Mouse (Mus musculus): ENCODE results near the gene Ptprf.

Gene Ptprf

GRCm38 (mm10) chr4:118291231-118291630 lies at the start of gene Ptprf:
Gene Ptprf (minus strand): TSS chr4:118291405.
- DNase-seq: peak; percentile 83

GRCm38 (mm10) chr4:118336658-118337057 lies 45.5 kb upstream of the Ptprf start:
- DNase-seq: peak; percentile 76

GRCm38 (mm10) chr4:118335991-118336390 lies 44.8 kb upstream of the Ptprf start:
- DNase-seq: no peak

GRCm38 (mm10) chr4:118331777-118332176 lies 40.6 kb upstream of the Ptprf start:
- peak; percentile 47 for DNase-seq

- DNase-seq: no peak
Observed at GRCm38 (mm10) chr4:118326476-118326875, 35.3 kb upstream of the Ptprf start.

GRCm38 (mm10) chr4:118320636-118321035 lies 29.4 kb upstream of the Ptprf start:
- no peak for DNase-seq

GRCm38 (mm10) chr4:118319706-118320344 lies 28.6 kb upstream of the Ptprf start:
- no peak for DNase-seq

- DNase-seq: no peak
Observed at GRCm38 (mm10) chr4:118316662-118317061, 25.5 kb upstream of the Ptprf start.

- no peak for DNase-seq
Observed at GRCm38 (mm10) chr4:118315286-118315685, 24.1 kb upstream of the Ptprf start.

GRCm38 (mm10) chr4:118310461-118310860 lies 19.3 kb upstream of the Ptprf start:
- no peak for DNase-seq

- DNase-seq: no peak
Observed at GRCm38 (mm10) chr4:118307533-118308263, 16.5 kb upstream of the Ptprf start.

GRCm38 (mm10) chr4:118306113-118306696 lies 15.0 kb upstream of the Ptprf start:
- DNase-seq: no peak

GRCm38 (mm10) chr4:118304984-118305383 lies 13.8 kb upstream of the Ptprf start:
- DNase-seq: no peak

GRCm38 (mm10) chr4:118297844-118298243 lies 6.6 kb upstream of the Ptprf start:
- no peak for DNase-seq

GRCm38 (mm10) chr4:118295651-118296561 lies 4.7 kb upstream of the Ptprf start:
- DNase-seq: no peak

- no peak for DNase-seq
Observed at GRCm38 (mm10) chr4:118294811-118295210, 3.6 kb upstream of the Ptprf start.

- peak; percentile 87 for DNase-seq
Observed at GRCm38 (mm10) chr4:118292741-118293306, 1.6 kb upstream of the Ptprf start.

- no peak for DNase-seq
Observed at GRCm38 (mm10) chr4:118290416-118291030, 682 bp downstream of the Ptprf start.

- DNase-seq: peak; percentile 57
Observed at GRCm38 (mm10) chr4:118289960-118290415, 1.2 kb downstream of the Ptprf start.

- DNase-seq: no peak
Observed at GRCm38 (mm10) chr4:118289266-118289665, 1.9 kb downstream of the Ptprf start.

GRCm38 (mm10) chr4:118288531-118288930 lies 2.7 kb downstream of the Ptprf start:
- no peak for DNase-seq

GRCm38 (mm10) chr4:118286202-118286601 lies 5.0 kb downstream of the Ptprf start:
- DNase-seq: no peak

Data from lung, postnatal 14 days (tissue).